Mouse (Mus musculus) right cerebral cortex, postnatal 4 days (tissue): ENCODE data around the gene Cd59b.
"Not testable (repeated sequence)": the region's sequence is repeated elsewhere in the genome, so short reads cannot be mapped to it uniquely, and the experiment has no call there.

Experiments used
- DNase-seq: peaks from one replicate; pipeline ENCODE4 v3.0.0-alpha.2; 2022

Cd59b gene

DNA sequence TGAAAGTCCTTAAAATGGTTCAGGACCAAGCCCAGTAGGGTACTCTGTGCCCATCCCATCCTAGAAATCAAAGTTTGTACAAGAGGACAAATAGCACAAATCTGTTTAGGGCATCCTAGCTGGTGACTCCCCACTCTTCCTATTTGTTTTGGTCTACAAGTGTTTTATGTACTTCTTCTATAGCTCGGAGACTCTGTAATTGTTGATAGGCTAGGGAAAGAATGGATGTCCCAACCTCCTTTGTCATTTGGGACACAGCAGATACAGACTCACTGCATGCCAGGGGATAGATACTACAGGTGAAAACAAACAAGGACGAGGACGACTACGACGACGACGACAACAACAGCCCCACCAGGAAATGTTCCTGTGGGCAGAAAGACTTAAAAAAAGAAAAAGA lies 1.2 kb upstream of the Cd59b start, which contains the start of gene Gm10799:
Gene Gm10799 (minus strand): TSS at position 101 of the 400 bp plus-strand sequence.
- DNase-seq = not testable (repeated sequence)

GRCm38 (mm10) chr2:104078285-104078684 lies 8.6 kb downstream of the Cd59b start:
- not testable (repeated sequence) for DNase-seq

GRCm38 (mm10) chr2:104081436-104082050 lies 11.9 kb downstream of the Cd59b start:
- not testable (repeated sequence) for DNase-seq

DNA sequence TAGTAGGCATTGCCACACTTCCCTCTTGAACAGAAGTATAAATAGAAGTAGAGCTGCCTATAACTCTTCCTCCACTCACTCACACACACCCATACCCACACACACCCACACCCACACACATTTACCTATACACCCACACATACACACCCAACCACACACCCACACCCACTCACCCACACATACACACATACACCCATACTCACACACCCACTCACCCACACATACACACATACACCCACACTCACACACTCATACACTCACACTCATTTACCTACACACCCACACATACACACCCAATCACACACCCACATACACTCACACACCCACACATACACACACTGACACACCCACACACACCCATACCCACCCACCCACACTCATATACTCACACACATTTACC lies 12.8 kb downstream of the Cd59b start:
- no peak for DNase-seq

- DNase-seq = not testable (repeated sequence)
Observed at GRCm38 (mm10) chr2:104084027-104084426, 14.4 kb downstream of the Cd59b start.

DNA sequence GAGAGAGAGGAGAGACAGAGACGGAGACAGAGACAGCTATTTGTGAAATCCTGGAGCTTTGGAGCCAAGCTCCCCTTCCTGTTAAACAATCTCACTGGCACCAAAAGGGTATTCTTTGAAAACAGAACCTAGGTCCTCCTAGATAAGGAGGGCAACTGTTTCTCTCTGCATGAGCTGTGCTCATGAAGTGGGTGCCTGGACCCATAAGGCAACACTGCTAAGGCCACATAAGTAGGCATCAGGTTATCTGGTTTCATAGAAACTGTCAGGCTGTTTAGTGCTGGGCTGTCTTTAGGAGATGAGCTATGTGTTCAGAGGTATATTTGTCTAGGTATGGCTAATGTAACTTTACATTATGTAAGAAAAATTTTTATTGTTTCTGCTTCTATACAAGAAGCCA lies 17.9 kb downstream of the Cd59b start:
- not testable (repeated sequence) for DNase-seq

DNA sequence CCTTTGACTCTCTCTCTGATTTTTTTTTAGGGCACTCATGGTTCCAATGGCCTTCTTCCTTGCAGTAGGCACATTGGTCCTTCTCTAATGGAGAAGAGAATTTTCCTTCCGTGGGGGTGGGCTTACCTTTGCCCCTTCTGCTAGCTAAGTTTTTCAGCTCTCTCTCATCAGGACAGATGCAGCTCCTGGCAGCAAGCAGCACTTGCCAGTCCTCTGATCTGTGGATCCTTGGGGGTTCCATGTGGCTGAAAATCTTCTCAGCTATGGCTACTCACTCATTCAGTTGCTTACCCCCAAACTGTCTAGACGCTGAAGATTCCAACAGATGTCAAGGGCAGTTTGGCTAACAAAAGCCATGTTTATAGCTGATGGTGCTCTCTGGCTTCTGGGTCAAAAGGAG lies 23.7 kb downstream of the Cd59b start:
- no peak for DNase-seq

GRCm38 (mm10) chr2:104095741-104096213 lies 26.1 kb downstream of the Cd59b start, which contains the start of gene Cd59a:
TSS of gene Cd59a (plus strand) at chr2:104095801.
- DNase-seq = peak; percentile 27

DNA sequence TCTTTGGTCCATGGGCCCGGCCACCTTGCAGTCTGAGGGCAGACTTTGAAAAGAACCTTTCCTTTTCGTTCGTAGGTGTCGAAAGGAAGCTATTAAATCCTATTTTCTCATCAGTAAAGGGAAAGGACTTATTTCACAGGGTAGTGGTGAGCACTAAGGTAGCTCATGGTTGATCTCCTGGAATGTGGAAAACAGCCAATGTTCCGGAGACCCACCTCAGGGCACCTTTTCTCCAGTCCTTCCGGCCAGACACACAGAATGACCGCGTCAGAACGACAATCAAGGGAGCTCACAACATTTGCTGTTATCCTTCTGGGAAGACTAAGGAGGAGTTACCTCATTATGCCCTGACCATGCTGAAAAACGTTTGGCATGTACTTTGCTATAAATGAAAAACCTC lies 26.6 kb downstream of the Cd59b start:
- DNase-seq = no peak

DNA sequence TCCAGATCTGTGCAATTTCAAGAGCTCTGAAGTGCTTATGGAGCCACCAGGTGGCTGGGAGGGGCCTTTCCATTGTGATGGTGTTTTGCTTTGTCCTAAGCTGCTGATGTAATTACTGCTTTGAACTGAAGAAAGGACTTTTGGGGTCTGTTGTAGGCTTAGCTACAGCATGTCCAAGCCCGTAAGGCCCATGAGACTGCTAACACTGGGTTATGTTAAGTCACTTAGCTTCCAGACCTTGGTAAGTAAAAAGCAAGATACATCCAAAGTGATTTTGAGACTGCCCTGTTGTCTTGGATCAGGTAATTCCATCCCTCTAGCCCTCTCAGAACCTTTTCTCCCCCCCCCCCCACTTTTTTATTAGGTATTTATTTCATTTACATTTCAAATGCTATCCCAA lies 27.1 kb downstream of the Cd59b start:
- not testable (repeated sequence) for DNase-seq

DNA sequence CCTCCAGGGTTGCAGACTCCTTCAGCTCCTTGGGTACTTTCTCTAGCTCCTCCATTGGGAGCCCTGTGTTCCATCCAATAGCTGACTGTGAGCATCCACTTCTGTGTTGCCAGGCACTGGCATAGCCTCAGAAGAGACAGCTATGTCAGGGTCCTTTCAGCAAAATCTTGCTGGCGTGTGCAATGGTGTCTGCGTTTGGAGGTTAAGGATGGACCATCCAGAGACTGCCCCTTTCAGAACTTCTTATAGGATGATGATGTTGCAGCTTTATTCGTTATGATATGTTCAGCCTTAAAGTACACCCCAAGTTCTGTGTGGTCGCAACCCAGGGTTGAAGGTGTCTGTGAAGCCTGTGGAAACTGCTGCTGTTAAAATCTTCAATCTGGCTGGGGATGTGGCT lies 27.7 kb downstream of the Cd59b start:
- not testable (repeated sequence) for DNase-seq

DNA sequence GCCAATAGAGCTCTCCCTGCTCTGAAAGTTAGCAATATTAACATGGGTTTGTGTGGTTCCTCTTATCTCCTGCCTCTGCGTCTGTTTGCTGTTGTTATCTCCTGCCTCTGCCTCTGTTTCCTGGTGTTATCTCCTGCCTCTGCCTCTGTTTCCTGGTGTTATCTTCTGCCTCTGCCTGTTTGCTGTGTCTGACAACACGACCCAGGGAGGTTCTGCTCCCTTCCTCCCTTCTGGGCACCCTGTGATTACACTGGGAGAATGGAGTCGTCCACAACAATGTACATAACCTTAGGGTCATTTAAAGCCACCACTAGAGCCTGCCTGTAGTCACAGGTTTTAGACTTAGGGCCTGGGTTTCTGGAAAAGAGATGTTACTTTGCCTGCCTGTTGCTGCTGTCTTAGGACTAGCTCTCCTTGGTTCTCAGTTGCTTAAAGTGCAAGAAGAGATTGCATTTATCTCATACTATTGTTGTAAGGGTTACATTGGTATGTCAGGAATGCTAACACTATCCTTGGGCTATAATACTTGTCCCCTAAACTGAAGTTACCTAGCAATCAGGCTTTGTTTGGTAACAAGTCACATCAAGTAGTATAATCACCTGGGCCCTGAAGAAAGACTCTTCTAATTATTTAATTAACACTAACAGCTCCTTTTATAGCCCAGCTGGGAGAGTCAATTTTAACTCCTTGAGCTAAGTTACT lies 29.0 kb downstream of the Cd59b start:
- DNase-seq = no peak

DNA sequence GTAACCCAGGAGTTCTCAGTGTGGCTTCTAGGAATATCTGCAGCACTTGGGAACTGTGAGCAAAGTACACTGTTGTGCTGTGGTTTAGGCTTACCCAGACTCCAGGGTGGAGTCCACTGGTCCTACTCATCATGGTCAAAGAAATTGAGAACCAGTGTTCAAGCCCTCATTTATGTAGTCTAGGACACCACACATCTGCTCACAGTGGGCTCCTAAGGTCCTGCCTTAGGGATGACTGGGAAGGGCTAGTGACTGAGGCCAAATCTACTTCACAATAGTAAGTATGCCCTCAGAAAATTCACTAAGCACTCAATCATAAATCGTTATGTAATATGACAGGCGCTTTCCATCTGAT lies 29.6 kb downstream of the Cd59b start:
- no peak for DNase-seq

- DNase-seq = no peak
Observed at GRCm38 (mm10) chr2:104099946-104100345, 30.3 kb downstream of the Cd59b start.

GRCm38 (mm10) chr2:104104800-104105199 lies 35.2 kb downstream of the Cd59b start:
- no peak for DNase-seq

- DNase-seq = not testable (repeated sequence)
Observed at GRCm38 (mm10) chr2:104109021-104109420, 39.4 kb downstream of the Cd59b start.

DNA sequence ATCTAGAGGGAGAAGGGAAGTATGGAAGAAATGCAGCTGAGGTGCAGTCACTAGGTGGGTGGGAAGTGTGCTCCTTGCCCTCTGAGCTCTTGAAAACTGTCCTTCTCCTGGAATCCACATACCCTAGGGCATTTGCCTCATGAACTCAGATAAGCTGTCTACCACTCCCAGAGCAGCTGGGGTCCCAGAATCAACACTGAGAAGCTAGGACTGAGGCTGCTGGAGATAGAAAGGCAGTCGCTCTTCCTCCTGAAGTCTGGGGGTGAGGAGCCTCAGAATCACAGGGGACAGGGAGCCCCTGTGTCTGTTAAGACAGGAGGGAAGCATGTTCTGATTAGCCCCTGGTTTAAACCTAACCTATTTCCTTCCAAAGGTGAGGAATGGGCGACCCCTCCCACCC lies 39.9 kb downstream of the Cd59b start:
- no peak for DNase-seq

DNA sequence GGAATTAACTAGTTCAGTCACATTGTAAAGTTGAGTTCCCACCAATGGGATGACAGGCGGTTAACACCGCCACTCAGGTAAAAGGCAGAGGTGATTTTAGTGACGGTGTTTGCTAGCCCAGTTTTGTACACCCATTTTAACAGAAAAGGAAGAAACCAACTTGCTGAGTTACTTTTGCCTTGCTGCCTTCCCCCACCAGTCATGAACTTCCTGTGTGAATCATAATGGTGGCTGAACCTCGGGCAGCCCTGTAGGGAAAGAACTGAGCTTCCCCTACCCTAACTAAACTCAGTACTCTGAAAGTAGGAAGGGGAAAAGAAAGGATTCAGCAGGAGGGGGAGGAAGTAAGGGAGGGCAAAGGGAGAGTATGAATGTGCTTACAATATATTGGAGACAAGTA lies 40.4 kb downstream of the Cd59b start:
- DNase-seq = no peak

DNA sequence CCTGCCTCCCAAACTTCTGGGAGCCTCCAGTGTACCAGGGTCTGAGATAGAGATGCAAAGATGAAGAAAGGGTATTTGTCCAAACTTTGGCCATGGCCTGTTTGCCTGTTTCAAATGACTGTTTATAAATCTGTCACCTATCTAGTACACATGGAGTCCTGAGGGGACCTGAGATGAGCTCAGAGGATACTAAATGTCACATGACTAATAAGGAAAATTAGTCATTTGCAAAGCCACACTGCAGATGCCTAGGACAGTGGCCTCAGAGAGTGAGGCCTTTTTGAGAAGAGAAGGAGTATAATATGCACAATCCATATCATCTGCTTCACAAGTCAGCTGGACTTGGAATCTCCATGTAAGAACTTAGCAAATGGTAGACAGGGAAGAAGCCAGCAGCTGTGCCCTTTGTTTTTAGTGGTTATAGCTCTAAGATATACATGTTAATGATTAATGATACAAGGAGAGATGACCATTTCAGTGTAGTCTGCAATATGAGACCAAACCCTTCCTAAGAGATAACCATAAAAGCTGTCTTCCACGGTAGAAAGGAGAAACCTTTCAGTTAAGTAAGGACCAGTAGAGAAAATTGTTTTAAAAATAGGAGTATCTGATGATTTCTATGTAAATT lies 41.6 kb downstream of the Cd59b start:
- not testable (repeated sequence) for DNase-seq

- not testable (repeated sequence) for DNase-seq
Observed at GRCm38 (mm10) chr2:104113563-104113962, 43.9 kb downstream of the Cd59b start.

DNA sequence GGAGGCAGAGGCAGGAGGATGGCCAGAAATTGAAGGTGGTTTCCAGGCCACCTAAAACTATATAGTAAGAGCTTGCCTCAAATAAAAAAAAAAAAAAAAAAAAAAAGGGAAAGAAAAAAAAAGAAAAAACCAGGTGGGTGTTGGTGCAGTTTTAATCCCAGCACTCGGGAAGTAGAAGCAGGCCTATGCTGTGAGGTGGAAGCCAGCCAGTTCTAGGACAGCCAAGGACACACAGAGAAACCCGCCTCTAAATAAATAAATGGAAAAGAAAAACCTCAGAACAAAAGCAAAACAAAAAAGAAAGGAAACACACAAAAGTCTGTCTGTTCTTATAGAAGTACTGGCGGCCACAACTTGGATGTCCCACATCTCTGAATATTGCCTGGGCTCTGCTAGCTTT lies 45.2 kb downstream of the Cd59b start:
- DNase-seq = no peak

DNA sequence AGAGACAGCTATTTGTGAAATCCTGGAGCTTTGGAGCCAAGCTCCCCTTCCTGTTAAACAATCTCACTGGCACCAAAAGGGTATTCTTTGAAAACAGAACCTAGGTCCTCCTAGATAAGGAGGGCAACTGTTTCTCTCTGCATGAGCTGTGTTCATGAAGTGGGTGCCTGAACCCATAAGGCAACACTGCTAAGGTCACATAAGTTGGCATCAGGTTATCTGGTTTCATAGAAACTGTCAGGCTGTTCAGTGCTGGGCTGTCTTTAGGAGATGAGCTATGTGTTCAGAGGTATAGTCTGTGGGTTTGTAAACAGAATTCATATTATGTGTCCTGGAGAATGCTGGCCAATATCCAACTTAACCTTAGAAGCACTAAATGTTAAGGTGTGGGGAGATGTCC lies 47.5 kb downstream of the Cd59b start:
- not testable (repeated sequence) for DNase-seq

DNA sequence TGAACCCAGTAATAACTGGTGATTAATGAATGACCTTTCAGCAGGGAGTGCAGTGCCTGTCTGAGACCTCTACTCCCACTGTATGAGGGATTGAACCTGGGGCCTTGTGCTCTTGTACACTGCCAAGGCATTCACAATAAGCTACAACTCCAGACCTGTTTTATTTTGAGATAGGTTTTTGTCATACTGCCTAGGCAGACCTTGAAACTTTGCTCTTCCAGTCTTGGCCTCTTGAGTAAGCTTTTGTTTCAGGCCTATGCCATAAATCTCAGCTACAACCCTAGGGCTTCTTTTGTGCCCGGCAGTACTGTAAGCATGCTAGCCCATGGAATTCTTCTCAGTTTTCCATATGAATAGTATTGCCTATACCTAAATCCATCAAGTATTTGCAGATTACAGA lies 49.4 kb downstream of the Cd59b start:
- no peak for DNase-seq

GRCm38 (mm10) chr2:104120312-104120711 lies 50.7 kb downstream of the Cd59b start:
- no peak for DNase-seq
